Mouse (Mus musculus): ENCODE data around the gene Aifm2.

GRCm38 (mm10) chr10:61734377-61734776 lies 19.3 kb downstream of the Aifm2 start:
- TF ChIP-seq POLR2A (IDR thresholded peaks at IDR 0.05; ENCODE audit: insufficient read length, low read depth), result no peak
- no peak for TF ChIP-seq POLR2AphosphoS2 (IDR thresholded peaks at IDR 0.05; ENCODE audit: insufficient read length, low read depth)
